Mouse (Mus musculus): Measurements from ENCODE around the gene Palm2. TPM values are rescaled to one million over a fixed set of nuclear protein-coding genes. Genes with fewer than 3 reads are reported as not detected.
A peak's percentile ranks its signal among the peaks of the same experiment; 100 is the strongest.

Gene Palm2
- polyA plus RNA-seq, 1 experiment: 0.05 TPM

GRCm38 (mm10) chr4:57725569-57725968 lies 291.5 kb downstream of the Palm2 start:
- Histone ChIP-seq H3K36me3 (ENCODE audit: control insufficient read depth, insufficient read depth, low read length) (no peaks in the 10 kb centered on the region), H3K4me3 (ENCODE audit: insufficient read depth, low read depth, low read length) (no peak overlapping the region), H3K4me1 (ENCODE audit: control insufficient read depth, insufficient read depth, low read length) (peaks cover 11% of the 10 kb centered on the region), H3K27me3 (replicated peaks; ENCODE audit: control insufficient read depth, insufficient read depth, low read length) (no peaks in the 10 kb centered on the region), H3K27ac (ENCODE audit: insufficient read depth, low read depth, low read length) (no peak overlapping the region)
- no peak for DNase-seq
- TF ChIP-seq POLR2A (IDR thresholded peaks at IDR 0.05; ENCODE audit: low read depth, low read length) (no peak), CTCF (conservative IDR thresholded peaks at IDR 0.05; ENCODE audit: insufficient read depth, insufficient read length, low read depth, low read length) (no peak)
- WGBS: 53% methylated on average over 1 of the region's 1 CpGs

GRCm38 (mm10) chr4:57728611-57729183 lies 294.6 kb downstream of the Palm2 start:
- DNase-seq: peak; percentile 43
- Histone ChIP-seq H3K27ac (ENCODE audit: insufficient read depth, low read depth, low read length) (no peak overlapping the region), H3K4me3 (ENCODE audit: insufficient read depth, low read depth, low read length) (no peak overlapping the region), H3K36me3 (ENCODE audit: control insufficient read depth, insufficient read depth, low read length) (no peaks in the 10 kb centered on the region), H3K4me1 (ENCODE audit: control insufficient read depth, insufficient read depth, low read length) (peaks cover 25% of the 10 kb centered on the region), H3K27me3 (replicated peaks; ENCODE audit: control insufficient read depth, insufficient read depth, low read length) (no peaks in the 10 kb centered on the region)
- no peak for TF ChIP-seq POLR2A (IDR thresholded peaks at IDR 0.05; ENCODE audit: low read depth, low read length)
- TF ChIP-seq CTCF (conservative IDR thresholded peaks at IDR 0.05; ENCODE audit: insufficient read depth, insufficient read length, low read depth, low read length): no peak
- 57% methylated on average over 4 of the region's 4 CpGs for WGBS

- Histone ChIP-seq H3K27me3 (replicated peaks; ENCODE audit: control insufficient read depth, insufficient read depth, low read length) (no peaks in the 10 kb centered on the region), H3K4me3 (ENCODE audit: insufficient read depth, low read depth, low read length) (no peak overlapping the region), H3K36me3 (ENCODE audit: control insufficient read depth, insufficient read depth, low read length) (no peaks in the 10 kb centered on the region), H3K27ac (ENCODE audit: insufficient read depth, low read depth, low read length) (no peak overlapping the region), H3K4me1 (ENCODE audit: control insufficient read depth, insufficient read depth, low read length) (peaks cover 25% of the 10 kb centered on the region)
- no peak for TF ChIP-seq CTCF (conservative IDR thresholded peaks at IDR 0.05; ENCODE audit: insufficient read depth, insufficient read length, low read depth, low read length)
- TF ChIP-seq POLR2A (IDR thresholded peaks at IDR 0.05; ENCODE audit: low read depth, low read length): no peak
- DNase-seq: no peak
- WGBS: 81% methylated on average over 6 of the region's 6 CpGs
These were observed 296.0 kb downstream of the Palm2 start for GRCm38 (mm10) chr4:57730047-57730446.

DNA sequence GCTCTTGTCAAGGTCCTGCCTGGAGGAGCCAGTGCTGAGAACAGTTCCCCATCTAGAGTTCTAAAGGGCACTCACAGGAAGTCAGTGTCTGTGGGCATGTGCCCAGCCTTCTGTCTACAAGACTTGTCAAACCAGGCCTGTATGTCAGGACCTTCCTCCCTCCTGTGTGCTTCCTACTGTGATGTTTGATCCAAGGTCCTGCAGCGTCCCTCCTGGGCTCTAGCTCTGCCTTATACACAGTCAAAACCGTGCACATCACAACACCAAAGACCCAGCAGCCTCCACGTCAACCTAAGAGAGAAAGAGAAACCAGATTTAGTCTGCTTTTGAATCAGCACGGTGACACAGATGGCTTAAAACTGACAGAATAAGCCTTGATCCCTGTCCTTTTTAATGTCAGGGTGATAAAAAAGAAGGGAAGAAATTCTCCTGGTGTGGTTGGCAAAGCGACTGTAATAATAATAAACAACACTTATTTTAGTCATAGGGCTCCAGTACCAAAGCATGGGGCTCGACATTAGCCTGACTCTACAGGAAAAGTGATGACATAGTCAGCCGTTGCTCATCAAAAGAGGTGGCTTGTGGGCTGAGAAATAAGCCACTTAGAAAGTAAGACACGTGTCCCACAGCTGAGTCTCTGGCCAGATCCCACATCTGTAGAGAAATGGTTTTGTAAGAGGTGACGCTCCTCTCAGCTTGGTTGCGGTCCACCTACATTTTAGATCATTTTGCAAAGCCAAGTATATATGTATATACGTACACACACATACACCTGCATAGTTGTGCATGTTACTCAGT lies 297.0 kb downstream of the Palm2 start:
- WGBS: 73% methylated on average over 11 of the region's 11 CpGs
- Histone ChIP-seq H3K27ac (ENCODE audit: insufficient read depth, low read depth, low read length) (peak overlapping the region; percentile 74; the same call in 1 of the 2 replicates), H3K27me3 (replicated peaks; ENCODE audit: control insufficient read depth, insufficient read depth, low read length) (no peaks in the 10 kb centered on the region), H3K4me3 (ENCODE audit: insufficient read depth, low read depth, low read length) (no peak overlapping the region), H3K4me1 (ENCODE audit: control insufficient read depth, insufficient read depth, low read length) (peaks cover 31% of the 10 kb centered on the region), H3K36me3 (ENCODE audit: control insufficient read depth, insufficient read depth, low read length) (no peaks in the 10 kb centered on the region)
- peak; percentile 61 for DNase-seq
- TF ChIP-seq CTCF (conservative IDR thresholded peaks at IDR 0.05; ENCODE audit: insufficient read depth, insufficient read length, low read depth, low read length) (no peak), POLR2A (IDR thresholded peaks at IDR 0.05; ENCODE audit: low read depth, low read length) (no peak)

DNA sequence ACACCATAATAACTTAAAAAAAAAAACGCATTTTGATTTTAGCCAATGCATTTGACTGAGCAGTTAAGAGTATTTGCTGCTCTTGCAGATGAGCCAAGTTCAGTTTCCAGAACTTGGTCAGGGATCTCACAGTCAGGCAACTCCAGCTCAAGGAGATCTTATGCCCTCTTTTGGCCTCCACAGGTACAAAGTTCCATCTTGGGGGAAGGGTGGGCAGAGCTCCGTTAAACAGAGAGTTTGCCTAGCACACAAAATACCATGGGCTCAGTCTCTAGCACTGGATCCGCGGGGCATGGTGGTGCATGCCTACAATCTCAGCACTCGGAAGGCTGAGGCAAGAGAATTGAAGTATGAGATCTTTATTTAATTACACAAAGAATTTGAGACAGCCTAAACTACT lies 298.3 kb downstream of the Palm2 start:
- DNase-seq: peak; percentile 89
- H3K27me3 ChIP-seq (replicated peaks; ENCODE audit: control insufficient read depth, insufficient read depth, low read length): no peaks in the 10 kb centered on the region
- H3K4me1 ChIP-seq (ENCODE audit: control insufficient read depth, insufficient read depth, low read length): peaks cover 35% of the 10 kb centered on the region
- no peak for TF ChIP-seq CTCF (conservative IDR thresholded peaks at IDR 0.05; ENCODE audit: insufficient read depth, insufficient read length, low read depth, low read length)
- peak; percentile 14 for TF ChIP-seq POLR2A (IDR thresholded peaks at IDR 0.05; ENCODE audit: low read depth, low read length)
- no peak overlapping the region for H3K4me3 ChIP-seq (ENCODE audit: insufficient read depth, low read depth, low read length)
- peak overlapping the region; percentile 85 for H3K27ac ChIP-seq (ENCODE audit: insufficient read depth, low read depth, low read length)
- no peaks in the 10 kb centered on the region for H3K36me3 ChIP-seq (ENCODE audit: control insufficient read depth, insufficient read depth, low read length)
- 57% methylated on average over 5 of the region's 5 CpGs for WGBS

DNA sequence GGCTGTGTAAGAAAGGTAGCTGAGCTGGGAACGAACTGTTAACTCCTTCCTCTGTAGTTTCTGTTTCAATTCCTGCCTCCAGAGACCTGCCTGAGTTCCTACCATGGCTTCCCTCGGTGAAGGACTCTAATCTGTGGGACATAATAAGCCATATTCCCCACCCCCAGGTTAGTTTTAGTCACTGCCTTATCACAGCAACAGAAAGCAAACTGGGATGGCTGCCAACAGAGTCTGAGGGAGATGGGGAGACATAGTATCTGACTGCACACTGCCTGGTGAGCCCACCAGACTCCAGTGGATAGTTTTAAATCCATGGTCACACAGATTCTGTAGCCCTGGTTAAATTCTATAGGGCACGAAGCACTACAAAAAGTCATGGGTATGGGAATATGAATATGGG lies 299.4 kb downstream of the Palm2 start:
- no peaks in the 10 kb centered on the region for H3K36me3 ChIP-seq (ENCODE audit: control insufficient read depth, insufficient read depth, low read length)
- TF ChIP-seq CTCF (conservative IDR thresholded peaks at IDR 0.05; ENCODE audit: insufficient read depth, insufficient read length, low read depth, low read length): no peak
- no peak for TF ChIP-seq POLR2A (IDR thresholded peaks at IDR 0.05; ENCODE audit: low read depth, low read length)
- DNase-seq: no peak
- H3K27me3 ChIP-seq (replicated peaks; ENCODE audit: control insufficient read depth, insufficient read depth, low read length): no peaks in the 10 kb centered on the region
- 66% methylated on average over 3 of the region's 3 CpGs for WGBS
- no peak overlapping the region for H3K4me3 ChIP-seq (ENCODE audit: insufficient read depth, low read depth, low read length)
- H3K4me1 ChIP-seq (ENCODE audit: control insufficient read depth, insufficient read depth, low read length): peaks cover 35% of the 10 kb centered on the region
- H3K27ac ChIP-seq (ENCODE audit: insufficient read depth, low read depth, low read length): peak overlapping the region; percentile 85

- TF ChIP-seq POLR2A (IDR thresholded peaks at IDR 0.05; ENCODE audit: low read depth, low read length) (no peak), CTCF (conservative IDR thresholded peaks at IDR 0.05; ENCODE audit: insufficient read depth, insufficient read length, low read depth, low read length) (no peak)
- H3K27me3 ChIP-seq (replicated peaks; ENCODE audit: control insufficient read depth, insufficient read depth, low read length): no peaks in the 10 kb centered on the region
- H3K36me3 ChIP-seq (ENCODE audit: control insufficient read depth, insufficient read depth, low read length): no peaks in the 10 kb centered on the region
- peaks cover 28% of the 10 kb centered on the region for H3K4me1 ChIP-seq (ENCODE audit: control insufficient read depth, insufficient read depth, low read length)
- WGBS: 46% methylated on average over 5 of the region's 5 CpGs
- no peak overlapping the region for H3K4me3 ChIP-seq (ENCODE audit: insufficient read depth, low read depth, low read length)
- peak overlapping the region; percentile 94 for H3K27ac ChIP-seq (ENCODE audit: insufficient read depth, low read depth, low read length)
- peak; percentile 95 for DNase-seq
These were observed 301.4 kb downstream of the Palm2 start for GRCm38 (mm10) chr4:57735426-57735825.
